Mouse (Mus musculus) MEL (cell line): Measurements from ENCODE around the gene Mxra8. TPM values are rescaled to one million over a fixed set of nuclear protein-coding genes. Genes with fewer than 3 reads are reported as not detected.

ENCODE experiments used
- DNase-seq: peaks from one replicate; pipeline ENCODE4 v3.0.0; 2011; ENCODE audit warnings: low read depth, low spot score
- H3K27ac ChIP-seq: 2 replicates; pipeline ENCODE4 v1.5.1; 2012; ENCODE audit warnings: low read depth, mild to moderate bottlenecking, control low read depth, low read length, moderate library complexity; ENCODE audit not compliant: control insufficient read depth
- H3K27me3 ChIP-seq, 2 experiments: fragments of 150-350 bp in 1 of 2; sonication (generic) in 1 of 2; 2 replicates each; pipeline ENCODE4 v1.6.1; 2012; ENCODE audit warnings: low read length in 2 of 2, mild to moderate bottlenecking in 2 of 2, improper control_type of control experiment in 1 of 2, moderate library complexity in 1 of 2; ENCODE audit not compliant: insufficient read depth in 2 of 2, control insufficient read depth in 1 of 2
- H3K36me3 ChIP-seq, 2 experiments: 2 replicates each; pipeline ENCODE4 v1.6.1; 2012 to 2014; ENCODE audit warnings: low read length in 2 of 2, improper control_type of control experiment in 1 of 2, inconsistent platforms in 1 of 2, mild to moderate bottlenecking in 1 of 2; ENCODE audit not compliant: insufficient read depth in 2 of 2, control insufficient read depth in 1 of 2
- H3K4me1 ChIP-seq, 2 experiments: fragments of 150-350 bp in 1 of 2; sonication (generic) in 1 of 2; 2 replicates each; pipeline ENCODE4 v1.6.1; 2012; ENCODE audit warnings: low read length in 2 of 2, improper control_type of control experiment in 1 of 2, mild to moderate bottlenecking in 1 of 2; ENCODE audit not compliant: insufficient read depth in 2 of 2, control insufficient read depth in 1 of 2
- H3K4me3 ChIP-seq, 2 experiments: fragments of 150-350 bp in 1 of 2; sonication (generic) in 1 of 2; 2 replicates each; pipeline ENCODE4 v1.5.1; 2012; ENCODE audit warnings: low read depth in 2 of 2, low read length in 2 of 2, mild to moderate bottlenecking in 2 of 2, moderate library complexity in 2 of 2, control low read depth in 1 of 2, improper control_type of control experiment in 1 of 2; ENCODE audit not compliant: control insufficient read depth in 1 of 2, insufficient read depth in 1 of 2
- H3K79me2 ChIP-seq: 2 replicates; pipeline ENCODE4 v1.6.1; 2012; ENCODE audit warnings: mild to moderate bottlenecking, low read length, moderate library complexity; ENCODE audit not compliant: control insufficient read depth, poor library complexity, insufficient read depth
- H3K9ac ChIP-seq: 2 replicates; pipeline ENCODE4 v1.6.1; 2012; ENCODE audit warnings: low read depth, mild to moderate bottlenecking, control low read depth, low read length, moderate library complexity; ENCODE audit not compliant: control insufficient read depth, poor library complexity, severe bottlenecking
- H3K9me3 ChIP-seq: fragments of 150-350 bp; sonication (generic); replicated peaks from 2 replicates; pipeline ENCODE4 v1.6.1; 2012; ENCODE audit warnings: mild to moderate bottlenecking, low read length, improper control_type of control experiment, moderate library complexity; ENCODE audit not compliant: insufficient read depth
- BHLHE40 ChIP-seq: IDR thresholded peaks from 2 replicates; pipeline ENCODE4 v1.6.1; 2012; ENCODE audit warnings: low read depth, mild to moderate bottlenecking, inconsistent platforms, low read length, improper control_type of control experiment, borderline replicate concordance
- CHD1 ChIP-seq: IDR thresholded peaks from 2 replicates; pipeline ENCODE4 v1.6.1; 2012; ENCODE audit warnings: low read depth, mild to moderate bottlenecking, inconsistent platforms, low read length, improper control_type of control experiment
- CHD2 ChIP-seq: IDR thresholded peaks from 2 replicates; pipeline ENCODE4 v1.6.1; 2011; ENCODE audit warnings: low read length, improper control_type of control experiment
- CTCF ChIP-seq, 3 experiments: IDR thresholded peaks in 2 of 3; conservative IDR thresholded peaks in 1 of 3; 2 replicates each; pipeline ENCODE4 v1.5.1; 2011 to 2012; ENCODE audit warnings: low read length in 3 of 3, low read depth in 2 of 3, mild to moderate bottlenecking in 2 of 3, improper control_type of control experiment in 1 of 3, inconsistent platforms in 1 of 3, mixed read lengths in 1 of 3, moderate library complexity in 1 of 3; ENCODE audit not compliant: control insufficient read depth in 1 of 3, insufficient read depth in 1 of 3, poor library complexity in 1 of 3, severe bottlenecking in 1 of 3
- E2F4 ChIP-seq: IDR thresholded peaks from 2 replicates; pipeline ENCODE4 v1.6.1; 2011; ENCODE audit warnings: low read depth, low read length, improper control_type of control experiment, borderline replicate concordance
- ETS1 ChIP-seq: IDR thresholded peaks from 2 replicates; pipeline ENCODE4 v1.6.1; 2012; ENCODE audit warnings: low read depth, mild to moderate bottlenecking, inconsistent platforms, low read length, improper control_type of control experiment, moderate library complexity
- HCFC1 ChIP-seq: IDR thresholded peaks from 2 replicates; pipeline ENCODE4 v1.6.1; 2012; ENCODE audit warnings: low read depth, mild to moderate bottlenecking, inconsistent platforms, low read length, improper control_type of control experiment, moderate library complexity
- MEF2A ChIP-seq: IDR thresholded peaks from 2 replicates; pipeline ENCODE4 v1.6.1; 2014; ENCODE audit warnings: low read depth, mild to moderate bottlenecking, inconsistent platforms, low read length, improper control_type of control experiment; ENCODE audit not compliant: poor library complexity, insufficient replicate concordance, severe bottlenecking; ENCODE audit errors: extremely low read depth
- MXI1 ChIP-seq: IDR thresholded peaks from 2 replicates; pipeline ENCODE4 v1.6.1; 2011; ENCODE audit warnings: mild to moderate bottlenecking, low read depth, low read length, improper control_type of control experiment
- MYC ChIP-seq: IDR thresholded peaks from 2 replicates; pipeline ENCODE4 v1.6.1; 2011; ENCODE audit warnings: low read depth, mild to moderate bottlenecking, low read length, improper control_type of control experiment, moderate library complexity
- NRF1 ChIP-seq: IDR thresholded peaks from 2 replicates; pipeline ENCODE4 v1.6.1; 2014; ENCODE audit warnings: low read depth, mild to moderate bottlenecking, inconsistent platforms, low read length, improper control_type of control experiment, moderate library complexity; ENCODE audit not compliant: poor library complexity, insufficient read depth, severe bottlenecking
- POLR2A ChIP-seq, 2 experiments: IDR thresholded peaks; 2 replicates each; pipeline ENCODE4 v1.6.1; 2011 to 2012; ENCODE audit warnings: low read length in 2 of 2, mild to moderate bottlenecking in 2 of 2, control low read depth in 1 of 2, improper control_type of control experiment in 1 of 2, low read depth in 1 of 2, moderate library complexity in 1 of 2; ENCODE audit not compliant: control insufficient read depth in 1 of 2, insufficient read depth in 1 of 2, poor library complexity in 1 of 2
- POLR2AphosphoS2 ChIP-seq: IDR thresholded peaks from 2 replicates; pipeline ENCODE4 v1.6.1; 2011; ENCODE audit warnings: low read length, improper control_type of control experiment
- RAD21 ChIP-seq: IDR thresholded peaks from 2 replicates; pipeline ENCODE4 v1.6.1; 2011; ENCODE audit warnings: mild to moderate bottlenecking, low read depth, low read length, improper control_type of control experiment
- RCOR1 ChIP-seq: IDR thresholded peaks from 2 replicates; pipeline ENCODE4 v1.6.1; 2012; ENCODE audit warnings: low read depth, mild to moderate bottlenecking, inconsistent platforms, low read length, improper control_type of control experiment
- SMC3 ChIP-seq: IDR thresholded peaks from 2 replicates; pipeline ENCODE4 v1.6.1; 2011; ENCODE audit warnings: low read depth, low read length, improper control_type of control experiment
- TBP ChIP-seq: IDR thresholded peaks from 2 replicates; pipeline ENCODE4 v1.8.0; 2011; ENCODE audit warnings: low read depth, low read length, improper control_type of control experiment
- TCF12 ChIP-seq: IDR thresholded peaks from 2 replicates; pipeline ENCODE4 v1.6.1; 2014; ENCODE audit warnings: low read depth, mild to moderate bottlenecking, inconsistent platforms, low read length, improper control_type of control experiment, moderate library complexity
- UBTF ChIP-seq: IDR thresholded peaks from 2 replicates; pipeline ENCODE4 v1.6.1; 2012; ENCODE audit warnings: low read depth, mild to moderate bottlenecking, inconsistent platforms, low read length, improper control_type of control experiment, moderate library complexity, borderline replicate concordance; ENCODE audit not compliant: insufficient read depth
- ZKSCAN1 ChIP-seq: IDR thresholded peaks from 2 replicates; pipeline ENCODE4 v1.6.1; 2012; ENCODE audit warnings: low read depth, mild to moderate bottlenecking, inconsistent platforms, low read length, improper control_type of control experiment, moderate library complexity
- polyA plus RNA-seq, 2 experiments: library from polyadenylated mRNA; stranded (reverse) in 1 of 2; unstranded in 1 of 2; fragments of >175 nt in 1 of 2; fragments of >200 nt in 1 of 2; gene quantifications; 2 replicates each; pipeline versions ENCODE4 v1.2.1 to v1.2.4; 2012; ENCODE audit warnings: low replicate concordance in 2 of 2, low read depth in 1 of 2; ENCODE audit not compliant: insufficient read length in 2 of 2, insufficient read depth in 1 of 2, missing spikeins in 1 of 2
- total RNA-seq: library from RNA; depleted of rRNA; stranded (reverse); fragments of 300-350 nt; gene quantifications from 2 replicates; pipeline ENCODE4 v1.2.3, GENCODE M21; 2012

Gene Mxra8
- total and polyA plus RNA-seq, 3 experiments: 0.46 TPM; not detected in 2

DNA sequence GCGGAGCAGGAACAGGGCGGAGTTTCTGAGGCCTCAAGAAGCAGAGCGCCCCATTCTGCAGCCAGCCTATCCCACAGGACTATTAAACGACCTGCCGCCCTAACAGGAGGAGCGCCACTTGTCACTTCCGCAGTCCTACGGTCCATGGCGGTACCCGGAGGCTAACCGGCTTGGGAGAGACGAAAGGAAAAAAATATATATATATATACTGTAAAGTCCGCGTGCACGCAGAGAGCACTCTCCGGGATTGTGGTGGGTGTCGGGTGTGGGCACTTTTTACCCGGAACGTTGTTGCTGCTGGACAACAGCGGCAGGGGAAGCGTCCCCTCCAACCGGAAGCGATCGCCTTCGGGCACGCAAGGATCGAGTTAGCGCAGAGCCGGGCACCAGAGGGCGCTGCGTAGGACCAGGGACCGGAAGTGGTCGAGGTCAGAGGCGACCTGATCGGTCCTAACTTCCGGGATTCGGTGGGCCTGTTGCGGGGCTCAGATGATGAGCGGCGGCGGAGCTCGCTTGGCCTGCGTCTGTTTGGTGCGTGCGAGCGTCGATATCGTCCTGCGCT is 8.2 kb upstream of the Mxra8 start, which contains the start of gene Aurkaip1 (continued):
- TF ChIP-seq TBP (peak; percentile 79), MYC (peak; percentile 85; the same call in 1 of the 2 replicates), RCOR1 (peak; percentile 42; the same call in 1 of the 2 replicates)
- TF ChIP-seq, all 39 proteins: peak for 19

DNA sequence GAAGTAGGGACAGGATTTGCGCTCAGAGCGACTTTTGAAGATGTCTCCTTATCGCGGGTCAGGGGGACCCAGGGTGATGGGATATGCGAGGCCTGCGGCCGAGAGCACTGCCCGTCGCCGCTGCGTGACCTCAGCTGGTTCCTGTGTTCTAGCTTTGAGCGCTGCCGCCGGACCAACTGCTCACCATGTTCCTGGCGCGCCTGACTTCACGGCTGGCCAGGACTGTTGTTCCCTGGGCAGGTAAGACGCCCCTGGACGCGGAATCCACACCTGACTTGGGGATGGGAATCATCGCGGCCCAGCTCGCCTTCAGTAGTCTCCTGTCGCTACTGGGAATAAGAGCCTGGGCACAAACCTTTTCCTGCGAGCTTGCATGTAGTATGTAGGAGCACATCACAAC is 7.6 kb upstream of the Mxra8 start:
- DNase-seq: no peak
- no peak for TF ChIP-seq SMC3
- TF ChIP-seq TBP: no peak
- TF ChIP-seq CHD1: no peak
- TF ChIP-seq MYC: no peak
- TF ChIP-seq MEF2A: no peak
- no peak for TF ChIP-seq NRF1
- TF ChIP-seq RCOR1: no peak
- TF ChIP-seq CTCF (IDR thresholded peaks at IDR 0.05 in 2 of 3, conservative IDR thresholded peaks at IDR 0.05 in 1 of 3; ENCODE audit: control insufficient read depth in 1 of 3, insufficient read depth in 1 of 3, low read depth in 2 of 3, low read length in 3 of 3, poor library complexity in 1 of 3, severe bottlenecking in 1 of 3): no peak
- no peak for TF ChIP-seq ETS1
- TF ChIP-seq UBTF: no peak
- TF ChIP-seq TCF12: no peak
- TF ChIP-seq RAD21: no peak
- TF ChIP-seq CHD2: no peak
- TF ChIP-seq BHLHE40: no peak
- TF ChIP-seq ZKSCAN1: no peak
- no peak for TF ChIP-seq HCFC1
- TF ChIP-seq MXI1: no peak
- TF ChIP-seq E2F4: no peak
- TF ChIP-seq POLR2AphosphoS2: no peak
- TF ChIP-seq POLR2A (IDR thresholded peaks at IDR 0.05; ENCODE audit: control insufficient read depth in 1 of 2, insufficient read depth in 1 of 2, low read depth in 1 of 2, low read length in 2 of 2, poor library complexity in 1 of 2): no peak
- H3K9me3 ChIP-seq: no peaks in the 10 kb centered on the region
- peak overlapping the region; percentile 88 for H3K9ac ChIP-seq
- peak overlapping the region; percentile 71 for H3K27ac ChIP-seq
- peaks cover 15% of the 10 kb centered on the region for H3K79me2 ChIP-seq
- peak overlapping the region; percentile 69 to 90 for H3K4me3 ChIP-seq
- peaks cover 0 to 10% of the 10 kb centered on the region in 2 experiments; a peak in 1 of 4 replicates for H3K4me1 ChIP-seq
- peaks cover 0 to 7% of the 10 kb centered on the region in 2 experiments; a peak in 2 of 4 replicates for H3K36me3 ChIP-seq
- no peaks in the 10 kb centered on the region for H3K27me3 ChIP-seq
